Mouse (Mus musculus): ENCODE data around the gene Prl3d2.
"Not testable (repeated sequence)": the region's sequence is repeated elsewhere in the genome, so short reads cannot be mapped to it uniquely, and the experiment has no call there.

DNA sequence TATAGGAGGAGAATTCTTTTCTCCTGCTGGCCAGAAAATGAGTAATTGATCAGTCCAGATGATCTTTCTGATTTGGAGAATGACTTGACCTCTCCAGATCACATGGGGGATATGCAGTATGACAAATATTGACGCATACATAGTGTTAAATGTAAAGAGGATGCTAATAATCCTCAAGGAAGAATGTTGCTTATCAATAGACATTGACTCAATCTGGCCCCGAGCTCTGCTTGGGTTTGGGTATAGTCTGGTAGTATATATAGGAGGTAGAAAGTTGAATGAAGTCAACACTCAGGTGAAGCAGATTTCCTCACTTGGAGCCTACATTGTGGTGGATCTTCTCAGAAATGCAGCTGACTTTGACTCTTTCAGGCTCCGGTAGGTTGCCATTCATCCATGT is 35.0 kb downstream of the Prl3d2 start, which contains the start of gene Prl3d3:
- not testable (repeated sequence) for TF ChIP-seq CTCF, POLR2A (IDR thresholded peaks at IDR 0.05; ENCODE audit: insufficient read depth, low read depth, low read length)
